Mouse (Mus musculus): ENCODE results near the gene Higd1b.

- TF ChIP-seq CTCF (IDR thresholded peaks at IDR 0.05; ENCODE audit: extremely low read depth, insufficient read depth, insufficient read length, insufficient replicate concordance), result no peak
- no peak for TF ChIP-seq POLR2A (IDR thresholded peaks at IDR 0.05; ENCODE audit: low read depth, low read length)
Measured at GRCm38 (mm10) chr11:102874801-102875334, 39.2 kb downstream of the Higd1b start.

All from spleen, adult 2 months (tissue).